Mouse (Mus musculus) brain, embryonic 14.5 days (tissue): ENCODE measurements around the gene Cdh20.

Source experiments
- CTCF ChIP-seq: fragments of 200-500 bp; IDR thresholded peaks from 2 replicates; pipeline ENCODE4 v1.5.1; 2012; ENCODE audit warnings: inconsistent platforms, mild to moderate bottlenecking, moderate library complexity, borderline replicate concordance; ENCODE audit not compliant: insufficient read depth, insufficient read length; ENCODE audit errors: extremely low read depth
- POLR2A ChIP-seq: fragments of 200-500 bp; IDR thresholded peaks from 2 replicates; pipeline ENCODE4 v1.6.1; 2012; ENCODE audit warnings: mild to moderate bottlenecking, inconsistent platforms, borderline replicate concordance; ENCODE audit not compliant: poor library complexity, insufficient read depth, insufficient read length, severe bottlenecking; ENCODE audit errors: extremely low read depth

- TF ChIP-seq POLR2A (no peak), CTCF (no peak)
Measured at GRCm38 (mm10) chr1:104755896-104756295, 12.4 kb upstream of the Cdh20 start.
